Mouse (Mus musculus): ENCODE data around the gene Cryba4. TPM values are rescaled to one million over a fixed set of nuclear protein-coding genes. Genes with fewer than 3 reads are reported as not detected.

Cryba4 gene
- polyA plus RNA-seq, 1 experiment from 2014 or later, result 0.64 TPM

- Histone ChIP-seq H3K4me1 (replicated peaks) (peaks cover 83% of the 10 kb centered on the region), H3K27ac (ENCODE audit: poor library complexity, severe bottlenecking) (no peak overlapping the region), H3K9ac (no peak overlapping the region), H3K4me2 (no peak overlapping the region), H3K27me3 (replicated peaks) (no peaks in the 10 kb centered on the region), H3K4me3 (no peak overlapping the region), H3K9me3 (replicated peaks) (no peaks in the 10 kb centered on the region), H3K36me3 (no peaks in the 10 kb centered on the region)
- no peak for ATAC-seq (ENCODE audit: insufficient number of reproducible peaks, low FRiP score)
- 79% methylated on average over 7 of the region's 7 CpGs for WGBS
Observed at GRCm38 (mm10) chr5:112285548-112286085, 33.3 kb upstream of the Cryba4 start.

GRCm38 (mm10) chr5:112284203-112284582 is 31.9 kb upstream of the Cryba4 start:
- Histone ChIP-seq H3K9me3 (replicated peaks) (no peaks in the 10 kb centered on the region), H3K4me1 (replicated peaks) (peaks cover 88% of the 10 kb centered on the region), H3K27ac (ENCODE audit: poor library complexity, severe bottlenecking) (peak overlapping the region; percentile 55), H3K9ac (no peak overlapping the region), H3K4me2 (no peak overlapping the region), H3K27me3 (replicated peaks) (no peaks in the 10 kb centered on the region), H3K4me3 (no peak overlapping the region), H3K36me3 (no peaks in the 10 kb centered on the region)
- 61% methylated on average over 7 of the region's 7 CpGs for WGBS
- no peak for ATAC-seq (ENCODE audit: insufficient number of reproducible peaks, low FRiP score)

- Histone ChIP-seq H3K9me3 (replicated peaks) (no peaks in the 10 kb centered on the region), H3K9ac (no peak overlapping the region), H3K4me3 (no peak overlapping the region), H3K27ac (ENCODE audit: poor library complexity, severe bottlenecking) (peak overlapping the region; percentile 55), H3K36me3 (no peaks in the 10 kb centered on the region), H3K27me3 (replicated peaks) (no peaks in the 10 kb centered on the region), H3K4me1 (replicated peaks) (peaks cover 87% of the 10 kb centered on the region), H3K4me2 (no peak overlapping the region)
- peak; percentile 53 for ATAC-seq (ENCODE audit: insufficient number of reproducible peaks, low FRiP score)
- WGBS, result 43% methylated on average over 10 of the region's 10 CpGs
Observed at GRCm38 (mm10) chr5:112283543-112284202, 31.4 kb upstream of the Cryba4 start.

- Histone ChIP-seq H3K36me3 (no peaks in the 10 kb centered on the region), H3K27me3 (replicated peaks) (no peaks in the 10 kb centered on the region), H3K9me3 (replicated peaks) (no peaks in the 10 kb centered on the region), H3K4me2 (no peak overlapping the region), H3K9ac (no peak overlapping the region), H3K27ac (ENCODE audit: poor library complexity, severe bottlenecking) (peak overlapping the region; percentile 55), H3K4me1 (replicated peaks) (peaks cover 86% of the 10 kb centered on the region), H3K4me3 (no peak overlapping the region)
- ATAC-seq (ENCODE audit: insufficient number of reproducible peaks, low FRiP score), result no peak
- 56% methylated on average over 9 of the region's 9 CpGs for WGBS
Observed at GRCm38 (mm10) chr5:112282780-112283482, 30.6 kb upstream of the Cryba4 start.

GRCm38 (mm10) chr5:112282123-112282779 is 29.9 kb upstream of the Cryba4 start:
- no peak for ATAC-seq (ENCODE audit: insufficient number of reproducible peaks, low FRiP score)
- no peaks in the 10 kb centered on the region for H3K36me3 ChIP-seq
- H3K4me2 ChIP-seq, result no peak overlapping the region
- H3K27me3 ChIP-seq (replicated peaks), result no peaks in the 10 kb centered on the region
- 71% methylated on average over 6 of the region's 6 CpGs for WGBS
- no peak overlapping the region for H3K9ac ChIP-seq
- peaks cover 87% of the 10 kb centered on the region for H3K4me1 ChIP-seq (replicated peaks)
- no peak overlapping the region for H3K4me3 ChIP-seq
- no peaks in the 10 kb centered on the region for H3K9me3 ChIP-seq (replicated peaks)
- peak overlapping the region; percentile 55 for H3K27ac ChIP-seq (ENCODE audit: poor library complexity, severe bottlenecking)

- Histone ChIP-seq H3K4me3 (no peak overlapping the region), H3K9ac (no peak overlapping the region), H3K4me1 (replicated peaks) (peaks cover 85% of the 10 kb centered on the region), H3K27ac (ENCODE audit: poor library complexity, severe bottlenecking) (no peak overlapping the region), H3K9me3 (replicated peaks) (no peaks in the 10 kb centered on the region), H3K27me3 (replicated peaks) (no peaks in the 10 kb centered on the region), H3K36me3 (no peaks in the 10 kb centered on the region), H3K4me2 (no peak overlapping the region)
- no peak for ATAC-seq (ENCODE audit: insufficient number of reproducible peaks, low FRiP score)
- 77% methylated on average over 4 of the region's 4 CpGs for WGBS
Observed at GRCm38 (mm10) chr5:112281676-112282075, 29.4 kb upstream of the Cryba4 start.

- WGBS, result 61% methylated on average over 15 of the region's 15 CpGs
- no peaks in the 10 kb centered on the region for H3K27me3 ChIP-seq (replicated peaks)
Observed at GRCm38 (mm10) chr5:112280863-112281660, 28.7 kb upstream of the Cryba4 start.

GRCm38 (mm10) chr5:112280151-112280550 is 27.8 kb upstream of the Cryba4 start:
- Histone ChIP-seq H3K27me3 (replicated peaks) (no peaks in the 10 kb centered on the region), H3K4me2 (0 out of 2 replicates have a peak overlapping the region, but pooled peaks have one; percentile 2), H3K9me3 (replicated peaks) (no peaks in the 10 kb centered on the region), H3K4me1 (replicated peaks) (peaks cover 74% of the 10 kb centered on the region), H3K4me3 (no peak overlapping the region), H3K36me3 (no peaks in the 10 kb centered on the region), H3K9ac (peak overlapping the region; percentile 32), H3K27ac (ENCODE audit: poor library complexity, severe bottlenecking) (peak overlapping the region; percentile 22; the same call in 1 of the 2 replicates)
- 74% methylated on average over 7 of the region's 7 CpGs for WGBS
- ATAC-seq (ENCODE audit: insufficient number of reproducible peaks, low FRiP score), result no peak

More at GRCm38 (mm10) chr5:112280863-112281660, 28.7 kb upstream of the Cryba4 start:
- no peak for ATAC-seq (ENCODE audit: insufficient number of reproducible peaks, low FRiP score)
- Histone ChIP-seq H3K9me3 (replicated peaks) (no peaks in the 10 kb centered on the region), H3K4me2 (no peak overlapping the region), H3K36me3 (no peaks in the 10 kb centered on the region), H3K4me3 (no peak overlapping the region), H3K9ac (0 out of 2 replicates have a peak overlapping the region, but pooled peaks have one; percentile 32), H3K27ac (ENCODE audit: poor library complexity, severe bottlenecking) (no peak overlapping the region), H3K4me1 (replicated peaks) (peaks cover 80% of the 10 kb centered on the region)

- Histone ChIP-seq H3K27me3 (replicated peaks) (peaks cover 4% of the 10 kb centered on the region; the same call in 1 of the 2 replicates), H3K27ac (ENCODE audit: poor library complexity, severe bottlenecking) (peak overlapping the region; percentile 22; the same call in 1 of the 2 replicates), H3K9me3 (replicated peaks) (no peaks in the 10 kb centered on the region), H3K4me3 (no peak overlapping the region), H3K36me3 (no peaks in the 10 kb centered on the region), H3K4me1 (replicated peaks) (peaks cover 66% of the 10 kb centered on the region), H3K9ac (peak overlapping the region; percentile 32; the same call in 1 of the 2 replicates), H3K4me2 (0 out of 2 replicates have a peak overlapping the region, but pooled peaks have one; percentile 2)
- 78% methylated on average over 17 of the region's 17 CpGs for WGBS
- ATAC-seq (ENCODE audit: insufficient number of reproducible peaks, low FRiP score), result no peak
Observed at GRCm38 (mm10) chr5:112279181-112280021, 27.1 kb upstream of the Cryba4 start.
